8 mouse cellular contexts compared by ENCODE assay signal in the genomic region with DNA sequence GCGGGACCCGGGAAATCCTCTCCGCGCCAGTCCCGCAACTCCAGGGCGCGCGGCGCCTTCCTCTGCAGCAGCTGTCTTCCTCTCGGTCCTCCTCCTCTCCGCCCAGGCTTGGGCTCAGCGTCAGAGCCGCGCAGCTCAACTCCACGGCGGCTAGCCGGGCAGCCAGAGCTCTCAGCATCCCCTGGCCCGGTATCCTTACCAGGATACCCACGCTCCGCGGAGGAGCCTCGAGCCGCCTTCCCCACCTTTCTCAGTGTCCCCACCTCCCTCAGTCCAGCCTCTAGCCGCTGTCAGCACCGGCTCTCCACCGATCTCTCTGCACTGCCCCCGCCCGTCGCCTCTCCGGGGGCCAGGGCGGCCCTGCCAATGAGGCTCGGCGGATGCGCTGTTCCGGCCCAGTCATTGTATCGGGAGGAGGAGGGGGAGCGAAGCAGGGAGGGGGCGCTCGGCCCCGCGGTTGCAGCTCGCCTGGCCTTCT. TPM values are rescaled to one million over a fixed set of nuclear protein-coding genes. Genes with fewer than 3 reads are reported as not detected.
A peak's percentile ranks its signal among the peaks of the same experiment; 100 is the strongest.
DNase-seq lines count a peak whose midpoint lies in the region; ATAC-seq and TF ChIP-seq lines count a peak whose summit lies in the region.

TSS of gene Frmd4b (minus strand) at position 276 of the 478 bp plus-strand sequence.

- ATAC-seq in forebrain, embryonic 12.5 days (ENCODE audit: low FRiP score) = peak; percentile 94
- ATAC-seq in heart, embryonic 14.5 days (ENCODE audit: insufficient number of reproducible peaks, insufficient read depth, low FRiP score, low read depth) = peak; percentile 76
- peak; percentile 72; the same call in 1 of the 2 replicates for ATAC-seq in kidney, postnatal 0 days (replicated peaks; ENCODE audit: low FRiP score, low read depth)
- peak; percentile 74 for ATAC-seq in limb, embryonic 15.5 days (ENCODE audit: insufficient number of reproducible peaks, low FRiP score, low TSS enrichment, low read depth)
- ATAC-seq in midbrain, postnatal 0 days (ENCODE audit: low FRiP score) = peak; percentile 88

- TF ChIP-seq POLR2A in ES-Bruce4 (IDR thresholded peaks at IDR 0.05; ENCODE audit: insufficient read depth, low read length) = no peak

- H3K9me3 ChIP-seq in ES-Bruce4 (replicated peaks; ENCODE audit: control insufficient read depth, insufficient read depth, low read length, poor library complexity, severe bottlenecking) = no peaks in the 10 kb centered on the region
- H3K9me3 ChIP-seq in forebrain, embryonic 12.5 days = no peaks in the 10 kb centered on the region
- no peaks in the 10 kb centered on the region for H3K9me3 ChIP-seq in heart, embryonic 14.5 days (ENCODE audit: control insufficient read depth, low read length)
- H3K9me3 ChIP-seq in kidney, postnatal 0 days (replicated peaks; ENCODE audit: low read length) = no peaks in the 10 kb centered on the region
- H3K9me3 ChIP-seq in limb, embryonic 15.5 days = no peaks in the 10 kb centered on the region
- H3K9me3 ChIP-seq in midbrain, postnatal 0 days (ENCODE audit: low read length) = no peaks in the 10 kb centered on the region

- peak within 1 kb of the TSS; percentile 70 for H3K4me3 ChIP-seq in ES-Bruce4 (ENCODE audit: low read depth, low read length)
- peak within 1 kb of the TSS; percentile 63 for H3K4me3 ChIP-seq in brown adipose tissue, adult 24 weeks (ENCODE audit: insufficient read depth, low read depth, low read length)
- H3K4me3 ChIP-seq in forebrain, embryonic 12.5 days (replicated peaks) = peak within 1 kb of the TSS; percentile 80
- peak within 1 kb of the TSS; percentile 55 to 66 for H3K4me3 ChIP-seq in heart, embryonic 14.5 days (ENCODE audit: control insufficient read depth in 1 of 2, insufficient read depth in 1 of 2, low read depth in 1 of 2, low read length in 2 of 2)
- peak within 1 kb of the TSS; percentile 66 for H3K4me3 ChIP-seq in kidney, postnatal 0 days (replicated peaks; ENCODE audit: low read depth, low read length)
- peak within 1 kb of the TSS; percentile 65 for H3K4me3 ChIP-seq in limb, embryonic 15.5 days
- peak within 1 kb of the TSS; percentile 83 for H3K4me3 ChIP-seq in midbrain, postnatal 0 days (ENCODE audit: low read depth, low read length)

- peak within 1 kb of the TSS; percentile 76 for H3K4me2 ChIP-seq in forebrain, embryonic 12.5 days
- peak within 1 kb of the TSS; percentile 97 for H3K4me2 ChIP-seq in heart, embryonic 14.5 days (ENCODE audit: low read length)
- H3K4me2 ChIP-seq in kidney, postnatal 0 days (ENCODE audit: low read length) = peak within 1 kb of the TSS; percentile 99
- H3K4me2 ChIP-seq in limb, embryonic 15.5 days = peak within 1 kb of the TSS; percentile 98
- peak within 1 kb of the TSS; percentile 94 for H3K4me2 ChIP-seq in midbrain, postnatal 0 days (ENCODE audit: low read depth, low read length, poor library complexity, severe bottlenecking)

- H3K9ac ChIP-seq in ES-Bruce4 (ENCODE audit: low read depth, poor library complexity, severe bottlenecking) = peak within 1 kb of the TSS; percentile 44
- peak within 1 kb of the TSS; percentile 82 for H3K9ac ChIP-seq in forebrain, embryonic 12.5 days
- H3K9ac ChIP-seq in heart, embryonic 14.5 days (ENCODE audit: low read length) = peak within 1 kb of the TSS; percentile 57
- peak within 1 kb of the TSS; percentile 43; the same call in 1 of the 2 replicates for H3K9ac ChIP-seq in kidney, postnatal 0 days (ENCODE audit: low read depth, low read length)
- peak within 1 kb of the TSS; percentile 37; the same call in 1 of the 2 replicates for H3K9ac ChIP-seq in limb, embryonic 15.5 days
- H3K9ac ChIP-seq in midbrain, postnatal 0 days (replicated peaks; ENCODE audit: low read length, poor library complexity, severe bottlenecking) = peak within 1 kb of the TSS; percentile 72

- DNase-seq in kidney, postnatal 0 days (ENCODE audit: low spot score) = peak; percentile 70
- peak; percentile 87 for DNase-seq in midbrain, postnatal 0 days (ENCODE audit: low spot score)
- DNase-seq in testis, postnatal 14 days (ENCODE audit: low spot score) = peak; percentile 25

- no peaks in the 10 kb centered on the region for H3K27me3 ChIP-seq in ES-Bruce4 (ENCODE audit: control insufficient read depth, insufficient read depth, low read length, poor library complexity, severe bottlenecking)
- H3K27me3 ChIP-seq in forebrain, embryonic 12.5 days = peaks cover 3% of the 10 kb centered on the region; the same call in 1 of the 2 replicates
- H3K27me3 ChIP-seq in heart, embryonic 14.5 days (ENCODE audit: control insufficient read depth, insufficient read depth, low read length) = 0 out of 2 replicates have a peak, but pooled peaks cover 8% of the 10 kb centered on the region
- H3K27me3 ChIP-seq in kidney, postnatal 0 days (ENCODE audit: insufficient read depth, low read length) = no peaks in the 10 kb centered on the region
- peaks cover 39% of the 10 kb centered on the region for H3K27me3 ChIP-seq in limb, embryonic 15.5 days
- H3K27me3 ChIP-seq in midbrain, postnatal 0 days (ENCODE audit: insufficient read depth, low read length) = no peaks in the 10 kb centered on the region

- no peak for TF ChIP-seq CTCF in ES-Bruce4 (IDR thresholded peaks at IDR 0.05; ENCODE audit: low read depth, low read length)
- TF ChIP-seq CTCF in kidney, postnatal 0 days (IDR thresholded peaks at IDR 0.05; ENCODE audit: low read depth) = no peak; the same call in 1 of the 2 replicates
- TF ChIP-seq CTCF in midbrain, postnatal 0 days (IDR thresholded peaks at IDR 0.05) = peak; percentile 21; the same call in 1 of the 2 replicates

- TF ChIP-seq EP300 in ES-Bruce4 (IDR thresholded peaks at IDR 0.05; ENCODE audit: insufficient read depth, low read depth, low read length) = no peak

- no peak within 1 kb of the TSS for H3K27ac ChIP-seq in ES-Bruce4 (ENCODE audit: insufficient read depth, low read length)
- H3K27ac ChIP-seq in brown adipose tissue, adult 24 weeks (replicated peaks; ENCODE audit: low read depth, low read length) = no peak within 1 kb of the TSS
- peak within 1 kb of the TSS; percentile 96 for H3K27ac ChIP-seq in forebrain, embryonic 12.5 days
- peak within 1 kb of the TSS; percentile 1 to 42; a peak in 3 of 4 replicates for H3K27ac ChIP-seq in heart, embryonic 14.5 days (replicated peaks in 1 of 2; ENCODE audit: control insufficient read depth in 1 of 2, insufficient read depth in 1 of 2, low read depth in 2 of 2, low read length in 2 of 2)
- peak within 1 kb of the TSS; percentile 0; the same call in 1 of the 2 replicates for H3K27ac ChIP-seq in kidney, postnatal 0 days
- peak within 1 kb of the TSS; percentile 73 for H3K27ac ChIP-seq in limb, embryonic 15.5 days
- H3K27ac ChIP-seq in midbrain, postnatal 0 days (ENCODE audit: low read depth, low read length) = peak within 1 kb of the TSS; percentile 63

- under 1% methylated on average over 42 of the region's 42 CpGs for WGBS in forebrain, embryonic 12.5 days
- 1% methylated on average over 41 of the region's 42 CpGs for WGBS in heart, embryonic 14.5 days
- under 1% methylated on average over 42 of the region's 42 CpGs for WGBS in kidney, postnatal 0 days
- WGBS in limb, embryonic 15.5 days = under 1% methylated on average over 42 of the region's 42 CpGs
- WGBS in midbrain, postnatal 0 days = under 1% methylated on average over 42 of the region's 42 CpGs

- no peaks in the 10 kb centered on the region for H3K4me1 ChIP-seq in ES-Bruce4 (ENCODE audit: control insufficient read depth, insufficient read depth, low read length)
- no peaks in the 10 kb centered on the region for H3K4me1 ChIP-seq in brown adipose tissue, adult 24 weeks (ENCODE audit: control insufficient read depth, insufficient read depth, insufficient read length, low read length)
- peaks cover 30% of the 10 kb centered on the region for H3K4me1 ChIP-seq in forebrain, embryonic 12.5 days
- peaks cover 4 to 6% of the 10 kb centered on the region in 2 experiments; a peak in 2 of 4 replicates for H3K4me1 ChIP-seq in heart, embryonic 14.5 days (ENCODE audit: control insufficient read depth in 2 of 2, insufficient read depth in 2 of 2, low read length in 2 of 2)
- no peaks in the 10 kb centered on the region; the same call in none of the 2 replicates for H3K4me1 ChIP-seq in kidney, postnatal 0 days (replicated peaks; ENCODE audit: insufficient read depth, low read length)
- H3K4me1 ChIP-seq in limb, embryonic 15.5 days = peaks cover 24% of the 10 kb centered on the region
- H3K4me1 ChIP-seq in midbrain, postnatal 0 days (ENCODE audit: insufficient read depth, low read length) = peaks cover 8% of the 10 kb centered on the region; the same call in 1 of the 2 replicates

- no peaks in the 10 kb centered on the region for H3K36me3 ChIP-seq in ES-Bruce4 (ENCODE audit: control insufficient read depth, insufficient read depth, low read length, poor library complexity, severe bottlenecking)
- no peaks in the 10 kb centered on the region for H3K36me3 ChIP-seq in forebrain, embryonic 12.5 days (replicated peaks)
- H3K36me3 ChIP-seq in heart, embryonic 14.5 days (ENCODE audit: control insufficient read depth, insufficient read depth, low read length) = no peaks in the 10 kb centered on the region
- no peaks in the 10 kb centered on the region for H3K36me3 ChIP-seq in kidney, postnatal 0 days (ENCODE audit: insufficient read depth, low read length)
- no peaks in the 10 kb centered on the region for H3K36me3 ChIP-seq in limb, embryonic 15.5 days
- no peaks in the 10 kb centered on the region for H3K36me3 ChIP-seq in midbrain, postnatal 0 days (ENCODE audit: insufficient read depth, low read length)

RNA-seq across cellular contexts. Expression of gene Frmd4b, which starts in this region (rescaled TPM):
- 25.6 and 27.8 TPM in 2 replicates for polyA plus RNA-seq in ES-Bruce4 (2011; ENCODE audit: insufficient read depth, insufficient read length, low read depth, missing spikeins)
- 2.9 and 3.2 TPM in 2 replicates for polyA plus RNA-seq in brown adipose tissue, adult 24 weeks (2012; ENCODE audit: insufficient read depth, insufficient read length, missing spikeins)
- 39.4 and 44.6 TPM in 2 replicates for polyA plus RNA-seq in forebrain, embryonic 12.5 days (2016; fragmentation: Nextera tagmentation; extraction: Ambion mirVana)
- polyA plus RNA-seq in heart, embryonic 14.5 days (2014; fragmentation: Nextera tagmentation; extraction: Ambion mirVana) = 16.6 and 17.6 TPM in 2 replicates
- 12.7 and 14.0 TPM in 2 replicates for polyA plus RNA-seq in kidney, postnatal 0 days (2015; fragmentation: Nextera tagmentation; extraction: Ambion mirVana)
- polyA plus RNA-seq in limb, embryonic 15.5 days (2015; fragmentation: Nextera tagmentation; extraction: Ambion mirVana) = 13.9 and 14.1 TPM in 2 replicates
- total RNA-seq in midbrain, postnatal 0 days (2014; rRNA removed) = 20.7 and 21.9 TPM in 2 replicates
- polyA plus RNA-seq in midbrain, postnatal 0 days (2015; fragmentation: Nextera tagmentation; extraction: Ambion mirVana) = 7.9 TPM in 2 replicates

Comparison
In these comparisons a context has a peak if more than half of its experiments do, and no peak if none do; other contexts are left out.
1. H3K27ac ChIP-seq: peak in forebrain, embryonic 12.5 days (single experiment), heart, embryonic 14.5 days (2 of 2), kidney, postnatal 0 days (single experiment), limb, embryonic 15.5 days (single experiment) and midbrain, postnatal 0 days (single experiment); none in ES-Bruce4 (single experiment) and brown adipose tissue, adult 24 weeks (single experiment).
2. DNase-seq: peak in every context shown above with its lines; median percentile 87 in midbrain, postnatal 0 days; 70 in kidney, postnatal 0 days; 25 in testis, postnatal 14 days.
3. Peak in every context shown above with its lines, with median percentiles within 50 percentile points of each other: H3K4me3 ChIP-seq, H3K9ac ChIP-seq, ATAC-seq and H3K4me2 ChIP-seq.